Mouse (Mus musculus) stomach, postnatal 0 days (tissue): ENCODE measurements at regions not wholly inside any gene's neighbourhood (a gene's known extent, or its start where the extent isn't known, plus 50 kb on each side); places are given as distances from the start of the nearest gene placed in this dataset.

Experiments
- ATAC-seq: fragments of 200-750 bp; cut with Nextera tagmentation; 2 replicates; pipeline ENCODE4 v1.8.0; 2017; ENCODE audit not compliant: low FRiP score, low TSS enrichment
- DNase-seq: peaks from one replicate; pipeline ENCODE4 v3.0.0-alpha.2; 2016; ENCODE audit warnings: low spot score
- H3K27ac ChIP-seq: fragments of 300-500 bp; sonication (generic); replicated peaks from 2 replicates; pipeline ENCODE4 v1.5.1; 2014; ENCODE audit warnings: mild to moderate bottlenecking, control low read depth
- H3K27me3 ChIP-seq: fragments of 300-500 bp; sonication (generic); 2 replicates; pipeline ENCODE4 v1.6.1; 2014; ENCODE audit warnings: low read length; ENCODE audit not compliant: control insufficient read depth, insufficient read depth
- H3K36me3 ChIP-seq: fragments of 300-500 bp; sonication (generic); 2 replicates; pipeline ENCODE4 v1.6.1; 2014; ENCODE audit warnings: low read length, mixed read lengths; ENCODE audit not compliant: control insufficient read depth, insufficient read depth
- H3K4me1 ChIP-seq: fragments of 300-500 bp; sonication (generic); replicated peaks from 2 replicates; pipeline ENCODE4 v1.6.1; 2014; ENCODE audit warnings: antibody characterized with exemption; ENCODE audit not compliant: control insufficient read depth, insufficient read depth
- H3K4me2 ChIP-seq: fragments of 300-500 bp; sonication (generic); replicated peaks from 2 replicates; pipeline ENCODE4 v1.6.1; 2014; ENCODE audit warnings: low read depth, mild to moderate bottlenecking, control low read depth, moderate library complexity
- H3K4me3 ChIP-seq: fragments of 300-500 bp; sonication (generic); 2 replicates; pipeline ENCODE4 v1.5.1; 2014; ENCODE audit warnings: low read depth, low read length, control low read depth
- H3K9ac ChIP-seq: fragments of 300-500 bp; sonication (generic); 2 replicates; pipeline ENCODE4 v1.6.1; 2014; ENCODE audit warnings: mild to moderate bottlenecking, low read length, control low read depth, mixed read lengths
- H3K9me3 ChIP-seq: fragments of 300-500 bp; sonication (generic); 2 replicates; pipeline ENCODE4 v1.6.1; 2016; ENCODE audit warnings: low read length; ENCODE audit not compliant: control insufficient read depth
- CTCF ChIP-seq: IDR thresholded peaks from 2 replicates; pipeline ENCODE4 v1.5.1; 2016; ENCODE audit warnings: antibody characterized with exemption, low read depth, mild to moderate bottlenecking, moderate library complexity
- EP300 ChIP-seq: optimal IDR thresholded peaks from 2 replicates; pipeline ENCODE3; 2016; ENCODE audit warnings: antibody characterized with exemption
- WGBS: fragments of 180-500 bp; shearing (Covaris S2); extraction: QIAGEN DNeasy Blood & Tissue Kit; methylation state at CpG from one replicate; pipeline ENCODE4 v1.1.7; 2014; 5-methylcytosine and 5-hydroxymethylcytosine counted together

- DNase-seq: no peak
- TF ChIP-seq CTCF (no peak), EP300 (no peak)
- Histone ChIP-seq H3K9ac (no peak overlapping the region), H3K4me1 (no peaks in the 10 kb centered on the region), H3K4me2 (no peak overlapping the region), H3K27me3 (no peaks in the 10 kb centered on the region), H3K4me3 (no peak overlapping the region), H3K9me3 (no peaks in the 10 kb centered on the region), H3K36me3 (no peaks in the 10 kb centered on the region), H3K27ac (no peak overlapping the region)
- 79% methylated on average over 6 of the region's 6 CpGs for WGBS
- ATAC-seq: no peak
Observed at GRCm38 (mm10) chr6:89085151-89085550, 183.1 kb downstream of the Tpra1 start.

DNA sequence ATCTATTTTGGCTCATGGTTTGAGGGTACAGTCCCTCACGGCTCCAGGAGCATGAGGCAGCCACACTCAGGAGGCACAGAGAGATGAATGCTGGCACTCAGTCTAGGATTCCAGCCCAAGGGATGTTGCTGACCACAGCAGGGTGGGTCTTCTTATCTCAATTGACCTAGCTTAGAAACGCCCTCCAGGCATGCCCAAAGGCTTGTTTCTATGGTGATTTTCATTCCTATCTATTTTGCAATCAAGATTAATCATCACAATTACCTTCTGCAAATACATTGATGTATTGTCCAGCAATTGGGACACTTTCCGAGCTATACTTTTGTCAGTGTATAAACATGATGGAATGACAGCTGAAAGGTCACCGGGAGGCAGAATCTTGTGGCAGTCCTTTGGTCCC lies 185.6 kb downstream of the Tpra1 start:
- no peaks in the 10 kb centered on the region for H3K36me3 ChIP-seq
- no peaks in the 10 kb centered on the region for H3K27me3 ChIP-seq
- H3K27ac ChIP-seq: no peak overlapping the region
- no peak overlapping the region for H3K4me2 ChIP-seq
- DNase-seq: no peak
- no peak overlapping the region for H3K4me3 ChIP-seq
- no peaks in the 10 kb centered on the region for H3K4me1 ChIP-seq
- no peak overlapping the region for H3K9ac ChIP-seq
- WGBS: 46% methylated on average over 4 of the region's 4 CpGs
- TF ChIP-seq CTCF (no peak), EP300 (no peak)
- no peaks in the 10 kb centered on the region for H3K9me3 ChIP-seq
- no peak for ATAC-seq

DNA sequence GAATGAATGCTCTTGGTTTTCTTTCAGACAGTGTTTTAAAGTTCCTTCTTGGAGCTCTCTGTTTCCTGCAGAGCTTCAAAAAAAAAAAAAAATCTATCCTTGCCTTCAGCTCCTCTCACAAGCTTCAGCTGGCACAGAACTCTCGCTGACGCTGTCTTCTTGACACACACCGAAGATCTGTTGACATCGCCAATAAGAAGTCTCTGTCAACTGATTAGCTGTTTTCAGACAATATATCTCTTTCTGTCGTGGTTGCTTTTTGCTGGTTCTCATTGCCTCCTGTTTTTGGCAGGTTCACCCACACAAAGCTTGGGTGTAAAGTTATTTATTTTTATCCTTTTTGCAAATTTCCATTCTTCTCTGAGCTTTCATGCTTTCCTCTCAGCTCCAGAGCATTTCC lies 188.0 kb downstream of the Tpra1 start:
- no peak overlapping the region for H3K27ac ChIP-seq
- H3K4me3 ChIP-seq: no peak overlapping the region
- TF ChIP-seq EP300: no peak
- TF ChIP-seq CTCF: no peak
- DNase-seq: no peak
- ATAC-seq: no peak
- no peaks in the 10 kb centered on the region for H3K27me3 ChIP-seq
- H3K36me3 ChIP-seq: no peaks in the 10 kb centered on the region
- H3K9me3 ChIP-seq: no peaks in the 10 kb centered on the region
- H3K4me1 ChIP-seq: no peaks in the 10 kb centered on the region
- H3K9ac ChIP-seq: no peak overlapping the region
- 90% methylated on average over 5 of the region's 5 CpGs for WGBS
- H3K4me2 ChIP-seq: no peak overlapping the region

- H3K27ac ChIP-seq: no peak overlapping the region
Observed at GRCm38 (mm10) chr6:89095911-89096310, 193.9 kb downstream of the Tpra1 start.

DNA sequence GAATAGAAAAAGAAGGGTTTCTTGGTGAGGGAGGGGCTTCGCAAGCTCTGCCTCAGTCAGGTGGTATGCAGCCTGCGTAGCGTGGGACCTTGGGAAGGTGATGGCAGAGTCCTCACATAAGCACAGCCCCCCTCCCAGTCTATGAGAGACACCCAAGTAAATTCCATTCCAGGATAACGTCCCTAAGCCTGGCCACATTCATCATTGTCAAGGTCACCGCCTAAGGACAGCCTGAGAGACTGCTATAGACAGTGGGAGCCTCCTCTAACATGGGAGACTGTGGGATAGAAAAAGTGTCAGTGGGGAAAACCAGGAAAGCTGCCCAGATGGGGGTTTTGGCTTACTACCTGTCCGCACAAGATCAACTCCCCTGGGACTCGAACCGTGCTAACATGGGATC lies 195.5 kb downstream of the Tpra1 start:
- TF ChIP-seq EP300 (no peak), CTCF (no peak)
- ATAC-seq (no peak), DNase-seq (no peak)
- Histone ChIP-seq H3K27ac (no peak overlapping the region), H3K9me3 (no peaks in the 10 kb centered on the region), H3K36me3 (no peaks in the 10 kb centered on the region), H3K4me2 (no peak overlapping the region), H3K9ac (no peak overlapping the region), H3K4me1 (no peaks in the 10 kb centered on the region), H3K27me3 (no peaks in the 10 kb centered on the region), H3K4me3 (no peak overlapping the region)
- WGBS: 64% methylated on average over 8 of the region's 8 CpGs

More at GRCm38 (mm10) chr6:89095911-89096310, 193.9 kb downstream of the Tpra1 start:
- TF ChIP-seq EP300 (no peak), CTCF (no peak)
- Histone ChIP-seq H3K27me3 (no peaks in the 10 kb centered on the region), H3K4me3 (no peak overlapping the region), H3K9me3 (no peaks in the 10 kb centered on the region), H3K9ac (no peak overlapping the region), H3K4me2 (no peak overlapping the region), H3K36me3 (no peaks in the 10 kb centered on the region), H3K4me1 (no peaks in the 10 kb centered on the region)
- WGBS: 93% methylated on average over 14 of the region's 14 CpGs
- no peak for ATAC-seq
- DNase-seq: no peak

DNA sequence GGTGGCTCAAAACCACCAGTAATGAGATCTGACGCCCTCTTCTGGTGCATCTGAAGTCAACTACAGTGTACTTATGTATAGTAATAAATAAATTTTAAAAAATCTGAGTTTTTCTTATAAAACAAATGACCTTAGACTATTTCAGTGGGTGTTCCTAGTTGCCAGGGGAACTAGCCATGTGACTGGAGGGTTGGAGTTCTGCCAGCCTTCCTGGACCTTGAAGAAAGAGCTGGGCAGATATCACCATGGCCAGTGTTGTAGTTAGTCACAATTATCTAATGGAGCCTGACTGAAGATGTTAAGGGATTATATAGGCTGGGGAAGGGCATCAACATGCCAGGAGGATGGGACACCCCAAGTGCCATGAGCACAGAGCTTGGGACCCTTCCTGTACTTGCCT lies 217.2 kb downstream of the Tpra1 start:
- no peak overlapping the region for H3K9ac ChIP-seq
- no peaks in the 10 kb centered on the region for H3K9me3 ChIP-seq
- H3K4me3 ChIP-seq: no peak overlapping the region
- TF ChIP-seq CTCF (no peak), EP300 (no peak)
- no peak overlapping the region for H3K4me2 ChIP-seq
- no peaks in the 10 kb centered on the region for H3K4me1 ChIP-seq
- H3K27me3 ChIP-seq: no peaks in the 10 kb centered on the region
- WGBS: 76% methylated on average over 1 of the region's 1 CpGs
- no peak for ATAC-seq
- H3K27ac ChIP-seq: no peak overlapping the region
- H3K36me3 ChIP-seq: no peaks in the 10 kb centered on the region
- no peak for DNase-seq
